Comparison of ENCODE assay signal across 25 mouse cellular contexts in the genomic region with DNA sequence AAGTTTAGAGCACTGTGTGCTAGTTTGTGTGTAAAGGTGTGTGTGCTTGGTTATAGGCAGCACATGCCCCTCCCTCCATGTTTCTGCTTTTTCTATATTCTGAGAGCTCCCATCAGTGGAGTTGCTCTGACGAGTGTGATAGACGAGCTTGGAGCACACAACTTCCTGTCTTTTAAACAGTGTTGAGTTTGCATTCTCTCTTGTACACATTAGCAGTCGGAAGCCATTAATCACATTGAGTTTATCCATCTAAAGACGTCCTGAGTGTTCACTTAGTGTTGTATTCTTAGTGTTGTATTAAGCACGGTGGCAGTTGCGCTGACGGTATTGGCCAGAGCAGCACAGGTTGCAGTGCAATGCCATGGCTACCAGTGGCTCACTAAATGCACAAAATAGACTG. TPM values are rescaled to one million over a fixed set of nuclear protein-coding genes. Genes with fewer than 3 reads are reported as not detected.
DNase-seq lines count a peak whose midpoint lies in the region; ATAC-seq and TF ChIP-seq lines count a peak whose summit lies in the region.
"Had no signal": no experiment of that assay in that cellular context is flagged by ENCODE, and none has a peak within 500 bp of the region (broad histone marks: within the 10 kb centered on the region; RNA-seq: fewer than 3 reads in every experiment).

No protein-coding gene starts in this region.

- no peak overlapping the region for H3K27ac ChIP-seq in kidney, postnatal 0 days
- peak overlapping the region; percentile 61 for H3K27ac ChIP-seq in spleen, adult 2 months (ENCODE audit: insufficient read depth, low read length)
- no peak overlapping the region for H3K27ac ChIP-seq in forebrain, postnatal 0 days (ENCODE audit: low read depth, low read length)
- H3K27ac ChIP-seq: embryonic facial prominence, embryonic 10.5 days; heart, embryonic 13.5 days; hindbrain, embryonic 14.5 days; intestine, embryonic 15.5 days; layer of hippocampus, adult 2 months; midbrain, embryonic 10.5 days had no signal

- no peak overlapping the region for H3K4me3 ChIP-seq in kidney, postnatal 0 days (replicated peaks; ENCODE audit: low read depth, low read length)
- no peak overlapping the region for H3K4me3 ChIP-seq in spleen, adult 2 months (ENCODE audit: extremely low read depth, insufficient read depth, insufficient read length)
- H3K4me3 ChIP-seq in forebrain, postnatal 0 days (ENCODE audit: low read depth, low read length) = no peak overlapping the region
- H3K4me3 ChIP-seq: embryonic facial prominence, embryonic 10.5 days; heart, embryonic 13.5 days; intestine, embryonic 15.5 days; layer of hippocampus, adult 2 months; midbrain, embryonic 10.5 days had no signal

- no peak overlapping the region for H3K9ac ChIP-seq in kidney, postnatal 0 days (ENCODE audit: low read depth, low read length)
- H3K9ac ChIP-seq in forebrain, postnatal 0 days = no peak overlapping the region
- H3K9ac ChIP-seq: heart, embryonic 13.5 days; hindbrain, embryonic 14.5 days; intestine, embryonic 15.5 days had no signal

- ATAC-seq in kidney, postnatal 0 days (replicated peaks; ENCODE audit: low FRiP score, low read depth) = no peak
- peak; percentile 10 to 16; a peak in 2 of 4 replicates for ATAC-seq in hematopoietic stem cell, adult 5-6 weeks (replicated peaks in 1 of 2; ENCODE audit: insufficient read depth in 1 of 2, low FRiP score in 2 of 2, low TSS enrichment in 1 of 2, low read depth in 1 of 2, poor library complexity in 2 of 2, severe bottlenecking in 2 of 2)
- ATAC-seq in forebrain, postnatal 0 days = no peak
- ATAC-seq: intestine, embryonic 15.5 days had no signal

- 0 out of 2 replicates have a peak, but pooled peaks cover 3% of the 10 kb centered on the region for H3K4me1 ChIP-seq in kidney, postnatal 0 days (replicated peaks; ENCODE audit: insufficient read depth, low read length)
- H3K4me1 ChIP-seq in spleen, adult 2 months (ENCODE audit: control insufficient read depth, insufficient read depth, insufficient read length) = peaks cover 6% of the 10 kb centered on the region; the same call in 1 of the 2 replicates
- H3K4me1 ChIP-seq in forebrain, postnatal 0 days (ENCODE audit: insufficient read depth) = no peaks in the 10 kb centered on the region
- H3K4me1 ChIP-seq: embryonic facial prominence, embryonic 10.5 days; midbrain, embryonic 10.5 days had no signal

- H3K27me3 ChIP-seq in kidney, postnatal 0 days (ENCODE audit: insufficient read depth, low read length) = no peaks in the 10 kb centered on the region
- no peaks in the 10 kb centered on the region for H3K27me3 ChIP-seq in spleen, adult 2 months (ENCODE audit: control insufficient read depth, insufficient read depth, low read length)
- no peaks in the 10 kb centered on the region for H3K27me3 ChIP-seq in forebrain, postnatal 0 days (ENCODE audit: insufficient read depth, low read length)
- H3K27me3 ChIP-seq: heart, embryonic 13.5 days; intestine, embryonic 15.5 days had no signal

- no peak for TF ChIP-seq POLR2A in spleen, adult 2 months (IDR thresholded peaks at IDR 0.05; ENCODE audit: low read depth, low read length)

- 55% methylated on average over 7 of the region's 7 CpGs for WGBS in kidney, postnatal 0 days
- 31% methylated on average over 7 of the region's 7 CpGs for WGBS in spleen, adult 2 months
- 90% methylated on average over 7 of the region's 7 CpGs for WGBS in forebrain, postnatal 0 days

- no peaks in the 10 kb centered on the region for H3K9me3 ChIP-seq in kidney, postnatal 0 days (replicated peaks; ENCODE audit: low read length)
- no peaks in the 10 kb centered on the region for H3K9me3 ChIP-seq in forebrain, postnatal 0 days (ENCODE audit: low read length)
- H3K9me3 ChIP-seq: embryonic facial prominence, embryonic 10.5 days; heart, embryonic 13.5 days; intestine, embryonic 15.5 days; midbrain, embryonic 10.5 days had no signal

- H3K36me3 ChIP-seq in kidney, postnatal 0 days (ENCODE audit: insufficient read depth, low read length) = peaks cover 64% of the 10 kb centered on the region
- peaks cover 38% of the 10 kb centered on the region for H3K36me3 ChIP-seq in spleen, adult 2 months (ENCODE audit: control insufficient read depth, insufficient read depth, low read length)
- H3K36me3 ChIP-seq in forebrain, postnatal 0 days (ENCODE audit: insufficient read depth) = peaks cover 84% of the 10 kb centered on the region

- TF ChIP-seq CTCF in kidney, postnatal 0 days (IDR thresholded peaks at IDR 0.05; ENCODE audit: low read depth) = no peak
- no peak for TF ChIP-seq CTCF in spleen, adult 2 months (IDR thresholded peaks at IDR 0.05; ENCODE audit: extremely low read depth, insufficient read depth, insufficient read length, insufficient replicate concordance)
- no peak for TF ChIP-seq CTCF in forebrain, postnatal 0 days (IDR thresholded peaks at IDR 0.05; ENCODE audit: low read depth)

- H3K4me2 ChIP-seq in kidney, postnatal 0 days (ENCODE audit: low read length) = no peak overlapping the region
- H3K4me2 ChIP-seq in forebrain, postnatal 0 days (ENCODE audit: low read depth) = no peak overlapping the region
- H3K4me2 ChIP-seq: heart, embryonic 13.5 days; hindbrain, embryonic 14.5 days; intestine, embryonic 15.5 days had no signal

- peak; percentile 51 for DNase-seq in kidney, postnatal 0 days (ENCODE audit: low spot score)
- DNase-seq in kidney, postnatal 36 days = no peak
- DNase-seq in spleen, adult 2 months (ENCODE audit: low read depth in 1 of 2, low spot score in 2 of 2) = no peak
- no peak for DNase-seq in spleen, postnatal 10 days (ENCODE audit: low spot score in 2 of 2)
- DNase-seq in cerebellum, adult 9-11 months = no peak
- DNase-seq in cerebellum, adult 8-10 months = no peak
- no peak for DNase-seq in forebrain, postnatal 0 days
- DNase-seq: adrenal gland, adult 2 months; cerebellum, postnatal 36 days; heart, adult 11 months; retina, postnatal 1 day had no signal

RNA-seq across cellular contexts. Expression of a gene that starts 15.7 kb away (rescaled TPM):
- 40.4 and 49.2 TPM in 2 replicates for polyA plus RNA-seq in kidney, postnatal 0 days (2015; fragmentation: Nextera tagmentation; extraction: Ambion mirVana)
- polyA plus RNA-seq in spleen, adult 2 months (2012; rRNA removed) = 64.1 and 68.3 TPM in 2 replicates
- 140 and 171 TPM in 2 replicates for total RNA-seq in hematopoietic stem cell, adult 5-6 weeks (2017)
- 77.9 and 106 TPM in 2 replicates for total RNA-seq in forebrain, postnatal 0 days (2014; rRNA removed)
- 33.5 and 51.8 TPM in 2 replicates for polyA plus RNA-seq in forebrain, postnatal 0 days (2015; fragmentation: Nextera tagmentation; extraction: Ambion mirVana)

RNA-seq across cellular contexts. Expression of a gene that starts 34.9 kb away (rescaled TPM):
- not detected in 2 replicates for polyA plus RNA-seq in kidney, postnatal 0 days (2015; fragmentation: Nextera tagmentation; extraction: Ambion mirVana)
- polyA plus RNA-seq in spleen, adult 2 months (2012; rRNA removed) = not detected in 2 replicates
- not detected in 2 replicates for total RNA-seq in hematopoietic stem cell, adult 5-6 weeks (2017)
- total RNA-seq in forebrain, postnatal 0 days (2014; rRNA removed) = not detected in 2 replicates
- 0.52 TPM in 1 of 2 replicates, not detected in the other for polyA plus RNA-seq in forebrain, postnatal 0 days (2015; fragmentation: Nextera tagmentation; extraction: Ambion mirVana)
- total RNA-seq: adrenal gland, adult 2 months; gastrocnemius, adult 8-10 months; heart, postnatal 25 days; layer of hippocampus, adult 2 months; left cerebral cortex, postnatal 25 days had no signal
- polyA plus RNA-seq: embryonic facial prominence, embryonic 10.5 days; forebrain, embryonic 11.5 days; frontal cortex, adult 2 months; heart, embryonic 13.5 days; hindbrain, embryonic 14.5 days; intestine, embryonic 15.5 days; kidney, embryonic 14.5 days; limb, embryonic 14.5 days; midbrain, embryonic 10.5 days had no signal

RNA-seq across cellular contexts. Expression of a gene that starts 55.2 kb away (rescaled TPM):
- 28.5 and 30.6 TPM in 2 replicates for polyA plus RNA-seq in kidney, postnatal 0 days (2015; fragmentation: Nextera tagmentation; extraction: Ambion mirVana)
- 49.3 and 56.1 TPM in 2 replicates for polyA plus RNA-seq in spleen, adult 2 months (2012; rRNA removed)
- total RNA-seq in hematopoietic stem cell, adult 5-6 weeks (2017) = 1.8 and 7.0 TPM in 2 replicates
- 113 and 128 TPM in 2 replicates for total RNA-seq in forebrain, postnatal 0 days (2014; rRNA removed)
- polyA plus RNA-seq in forebrain, postnatal 0 days (2015; fragmentation: Nextera tagmentation; extraction: Ambion mirVana) = 63.9 and 74.3 TPM in 2 replicates

Comparison
In these comparisons a context has a peak if more than half of its experiments do, and no peak if none do; other contexts are left out.
1. ATAC-seq: peak in hematopoietic stem cell, adult 5-6 weeks (2 of 2); none in kidney, postnatal 0 days (single experiment) and forebrain, postnatal 0 days (single experiment).